ENCODE assay signal across 9 mouse cellular contexts in the genomic region with DNA sequence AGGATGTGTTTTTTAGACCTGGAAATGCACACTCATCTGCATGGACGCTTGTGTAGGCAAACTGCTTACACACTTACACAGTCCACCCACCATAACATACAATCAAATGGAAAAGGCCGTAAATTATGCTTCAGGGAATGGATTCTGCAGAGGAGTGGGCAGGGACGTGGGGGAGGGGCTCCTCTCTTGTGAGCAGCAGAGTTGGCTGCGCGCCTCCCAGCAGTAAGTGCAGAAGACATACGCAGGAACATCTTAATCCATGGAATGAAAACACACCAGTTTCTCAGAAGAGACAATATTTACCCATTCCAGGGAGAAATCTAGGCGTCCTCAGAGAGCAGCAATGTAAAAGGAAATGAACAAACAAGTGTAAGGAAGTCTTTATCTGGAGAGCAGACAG.
DNase-seq lines count a peak whose midpoint lies in the region; ATAC-seq and TF ChIP-seq lines count a peak whose summit lies in the region.
"Had no signal": no experiment of that assay in that cellular context is flagged by ENCODE, and none has a peak within 500 bp of the region (broad histone marks: within the 10 kb centered on the region; RNA-seq: fewer than 3 reads in every experiment).

No protein-coding gene starts in this region.

- H3K4me3 ChIP-seq in intestine, embryonic 14.5 days (ENCODE audit: low read depth, low read length): no peak overlapping the region
- no peak overlapping the region for H3K4me3 ChIP-seq in intestine, postnatal 0 days (ENCODE audit: low read depth, low read length)
- no peak overlapping the region for H3K4me3 ChIP-seq in hindbrain, embryonic 11.5 days (ENCODE audit: low read depth, low read length)

- peak overlapping the region; percentile 15; the same call in 1 of the 2 replicates for H3K4me2 ChIP-seq in intestine, embryonic 14.5 days (ENCODE audit: low read length)
- no peak overlapping the region for H3K4me2 ChIP-seq in intestine, postnatal 0 days (replicated peaks; ENCODE audit: low read depth)
- H3K4me2 ChIP-seq in hindbrain, embryonic 11.5 days (replicated peaks; ENCODE audit: low read depth, low read length): no peak overlapping the region

- 0 out of 2 replicates have a peak, but pooled peaks cover 6% of the 10 kb centered on the region for H3K9me3 ChIP-seq in intestine, embryonic 14.5 days (ENCODE audit: control insufficient read depth, low read length)
- H3K9me3 ChIP-seq in intestine, postnatal 0 days (ENCODE audit: control insufficient read depth): peaks cover 5% of the 10 kb centered on the region; the same call in 1 of the 2 replicates
- no peaks in the 10 kb centered on the region for H3K9me3 ChIP-seq in hindbrain, embryonic 11.5 days (ENCODE audit: control insufficient read depth, low read length)

- TF ChIP-seq CTCF in intestine, postnatal 0 days (IDR thresholded peaks at IDR 0.05; ENCODE audit: low read depth): no peak

- H3K27ac ChIP-seq in intestine, embryonic 14.5 days (ENCODE audit: low read depth): peak overlapping the region; percentile 27; the same call in 1 of the 2 replicates
- H3K27ac ChIP-seq in intestine, postnatal 0 days (ENCODE audit: low read depth, low read length): no peak overlapping the region
- no peak overlapping the region for H3K27ac ChIP-seq in hindbrain, embryonic 11.5 days (ENCODE audit: low read depth, low read length)

- ATAC-seq in intestine, embryonic 14.5 days (replicated peaks; ENCODE audit: low FRiP score, low TSS enrichment, low read depth): no peak
- ATAC-seq in intestine, postnatal 0 days: no peak
- no peak for ATAC-seq in hindbrain, embryonic 11.5 days (ENCODE audit: low FRiP score)

- H3K4me1 ChIP-seq in intestine, embryonic 14.5 days (replicated peaks; ENCODE audit: control insufficient read depth, insufficient read depth, low read length): peaks cover 24% of the 10 kb centered on the region
- H3K4me1 ChIP-seq in intestine, postnatal 0 days (replicated peaks; ENCODE audit: control insufficient read depth, insufficient read depth, low read length): no peaks in the 10 kb centered on the region
- H3K4me1 ChIP-seq in hindbrain, embryonic 11.5 days (replicated peaks; ENCODE audit: control insufficient read depth, insufficient read depth, low read length): no peaks in the 10 kb centered on the region

- DNase-seq in intestine, embryonic 14.5 days (ENCODE audit: low spot score): peak; percentile 63
- peak; percentile 17 for DNase-seq in MN1 (ENCODE audit: low spot score)
- peak; percentile 37 for DNase-seq in hindbrain, embryonic 11.5 days (ENCODE audit: low spot score)
- peak; percentile 58 for DNase-seq in lung, postnatal 10 days
- no peak for DNase-seq in adrenal gland, postnatal 14 days
- DNase-seq in gastrocnemius, postnatal 36 days: no peak
- DNase-seq in c-Kit-positive CD71-positive TER-119-positive erythroid progenitor cells, embryonic 14.5 days (ENCODE audit: low spot score): no peak
- DNase-seq: heart, adult 18-20 months had no signal

- H3K27me3 ChIP-seq in intestine, embryonic 14.5 days (replicated peaks; ENCODE audit: control insufficient read depth, insufficient read depth, low read length): no peaks in the 10 kb centered on the region
- no peaks in the 10 kb centered on the region for H3K27me3 ChIP-seq in intestine, postnatal 0 days (replicated peaks; ENCODE audit: control insufficient read depth, insufficient read depth, low read length)
- H3K27me3 ChIP-seq in hindbrain, embryonic 11.5 days (ENCODE audit: control insufficient read depth, insufficient read depth, low read length): no peaks in the 10 kb centered on the region

- peaks cover 17% of the 10 kb centered on the region; the same call in 1 of the 2 replicates for H3K36me3 ChIP-seq in intestine, embryonic 14.5 days (ENCODE audit: control insufficient read depth, insufficient read depth, low read length)
- H3K36me3 ChIP-seq in intestine, postnatal 0 days (ENCODE audit: control insufficient read depth, insufficient read depth): no peaks in the 10 kb centered on the region
- H3K36me3 ChIP-seq in hindbrain, embryonic 11.5 days (ENCODE audit: control insufficient read depth, insufficient read depth, low read length): peaks cover 9% of the 10 kb centered on the region; the same call in 1 of the 2 replicates

- 17% methylated on average over 7 of the region's 7 CpGs for WGBS in intestine, embryonic 14.5 days
- 10% methylated on average over 7 of the region's 7 CpGs for WGBS in intestine, postnatal 0 days
- 53% methylated on average over 7 of the region's 7 CpGs for WGBS in hindbrain, embryonic 11.5 days

- intact Hi-C loops in gastrocnemius, postnatal 36 days (cut with DNase I): no loop called here

- H3K9ac ChIP-seq in intestine, embryonic 14.5 days (ENCODE audit: low read length): no peak overlapping the region
- no peak overlapping the region for H3K9ac ChIP-seq in intestine, postnatal 0 days (ENCODE audit: low read depth, low read length)
- H3K9ac ChIP-seq in hindbrain, embryonic 11.5 days (ENCODE audit: low read depth, low read length): no peak overlapping the region

Comparison
In these comparisons a context has a peak if more than half of its experiments do, and no peak if none do; other contexts are left out.
1. DNase-seq: peak in intestine, embryonic 14.5 days (single experiment), MN1 (single experiment), hindbrain, embryonic 11.5 days (single experiment) and lung, postnatal 10 days (single experiment); none in adrenal gland, postnatal 14 days (single experiment), gastrocnemius, postnatal 36 days (0 of 2) and c-Kit-positive CD71-positive TER-119-positive erythroid progenitor cells, embryonic 14.5 days (single experiment).